Mouse (Mus musculus): ENCODE data around the gene Gramd1b. TPM values are rescaled to one million over a fixed set of nuclear protein-coding genes. Genes with fewer than 3 reads are reported as not detected.
A peak's percentile ranks its signal among the peaks of the same experiment; 100 is the strongest.

Gene Gramd1b
- polyA plus RNA-seq, 2 experiments from 2014 or later = 48.7 to 68.0 TPM

DNA sequence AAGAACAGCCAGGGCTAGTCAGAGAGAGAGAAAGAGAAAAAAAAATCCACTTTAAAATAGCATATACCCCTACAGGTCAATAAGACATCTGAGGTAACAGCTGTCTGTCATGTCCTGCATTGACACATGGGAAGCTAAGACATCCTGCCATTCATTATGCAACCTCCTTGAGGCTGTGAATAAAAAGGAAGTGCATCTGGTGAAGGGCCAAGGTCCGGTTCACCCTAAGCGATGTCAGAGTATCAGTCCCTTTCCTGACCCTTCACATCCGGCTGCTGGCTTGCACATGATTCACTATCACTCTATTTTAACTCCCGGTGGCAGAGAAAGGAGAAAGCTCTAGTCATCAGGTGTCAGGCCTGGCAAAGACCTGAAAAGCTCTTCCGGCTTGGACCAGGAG lies 73.7 kb downstream of the Gramd1b start:
- ATAC-seq = no peak

GRCm38 (mm10) chr9:40456191-40456590 lies 75.0 kb downstream of the Gramd1b start:
- ATAC-seq = no peak

DNA sequence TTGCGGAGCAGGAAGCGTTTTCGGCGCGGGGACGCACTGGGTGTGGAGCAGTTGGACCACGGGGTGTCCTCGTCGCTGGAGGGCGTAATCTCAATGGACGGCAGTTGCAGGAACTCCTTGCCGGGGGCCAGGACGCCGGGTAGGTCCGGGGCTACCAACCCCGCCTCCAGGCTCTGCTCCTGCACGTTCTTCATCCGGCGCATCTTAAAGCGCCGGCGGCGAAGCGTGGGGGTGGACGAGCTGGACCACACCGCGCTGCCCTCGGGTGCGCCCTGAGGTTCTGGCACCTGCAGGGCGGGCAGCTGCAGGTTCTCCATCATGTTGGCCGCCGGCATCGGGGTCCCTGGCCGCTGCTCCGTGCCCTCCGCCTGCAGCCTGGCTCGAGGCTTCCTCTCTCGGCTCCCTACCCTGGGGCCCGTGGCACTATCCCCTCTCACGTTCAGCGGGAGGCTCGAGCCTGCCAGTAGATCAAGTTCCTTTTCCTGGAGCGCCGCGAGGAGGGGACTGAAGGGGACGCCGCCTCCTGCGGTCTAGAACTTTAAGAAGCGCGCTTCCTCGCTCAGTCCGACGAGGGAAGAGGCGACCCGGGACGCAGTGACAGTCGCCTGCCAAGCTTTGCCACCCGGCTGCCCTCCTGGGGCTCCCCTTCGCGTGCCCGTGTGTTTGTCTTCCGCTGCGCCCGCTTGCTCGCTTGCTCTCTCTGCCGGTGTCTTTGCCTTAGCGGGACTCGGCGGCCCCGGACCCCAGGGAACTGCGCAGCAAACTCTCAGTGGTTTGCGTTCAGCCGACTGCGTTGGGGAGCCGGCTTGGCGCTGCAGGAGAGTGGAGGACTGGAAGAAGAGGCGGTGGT lies 75.6 kb downstream of the Gramd1b start:
- peak; percentile 70 for ATAC-seq

GRCm38 (mm10) chr9:40455020-40455335 lies 76.2 kb downstream of the Gramd1b start:
- no peak for ATAC-seq

DNA sequence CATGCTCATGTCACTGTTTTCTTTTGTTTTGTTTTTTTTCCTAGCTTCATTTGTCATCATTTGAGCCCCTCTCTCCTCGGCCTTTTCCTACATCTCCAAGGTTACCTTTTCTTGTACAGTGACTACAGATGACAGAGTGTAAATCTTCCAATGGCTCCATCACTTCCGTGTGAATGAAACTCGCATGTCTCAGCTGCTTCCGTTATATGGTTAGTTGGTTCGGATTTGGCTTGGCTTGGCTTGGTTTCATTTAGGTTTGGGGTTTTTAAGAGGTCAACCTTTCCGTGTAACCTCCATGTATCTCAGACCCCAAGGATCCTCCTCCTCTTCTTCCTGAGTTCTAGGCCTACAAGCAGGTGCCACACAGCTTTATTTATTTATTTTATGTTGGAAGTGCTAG lies 77.3 kb downstream of the Gramd1b start:
- ATAC-seq = no peak

DNA sequence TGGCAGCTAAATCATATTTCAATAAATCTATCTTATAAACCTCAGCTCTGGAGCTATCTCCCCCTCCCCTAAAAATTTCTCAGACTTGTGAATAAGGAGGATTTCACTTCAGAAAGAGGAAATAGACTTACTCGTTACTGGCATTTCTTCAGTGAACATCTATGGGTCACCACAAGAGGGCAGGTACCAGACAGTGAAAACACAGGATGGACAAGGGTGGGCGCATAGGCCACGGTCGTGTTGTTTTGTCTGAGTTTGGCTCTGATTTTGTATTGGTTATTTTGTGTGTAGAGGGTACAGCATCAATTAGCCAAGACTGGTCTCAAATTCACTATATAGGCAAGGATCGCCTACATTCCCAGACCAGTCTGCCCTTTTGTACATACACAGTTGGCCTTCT lies 79.0 kb downstream of the Gramd1b start:
- no peak for ATAC-seq

- no peak for ATAC-seq
Measured at GRCm38 (mm10) chr9:40450776-40451175, 80.4 kb downstream of the Gramd1b start.

DNA sequence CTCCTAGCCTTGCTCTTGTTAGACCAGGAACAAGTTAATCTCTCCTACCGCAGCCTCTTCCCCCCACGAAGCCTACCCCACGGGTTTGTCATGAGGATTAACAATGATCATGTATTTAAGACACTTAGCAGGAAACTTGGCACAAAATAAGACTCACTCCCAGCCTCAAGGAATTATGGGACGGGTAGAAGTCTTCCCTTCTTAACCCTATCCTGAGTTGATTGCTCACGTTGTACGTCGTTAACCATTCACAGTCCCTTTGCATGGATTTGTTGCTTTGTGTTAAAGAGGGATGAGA lies 80.8 kb downstream of the Gramd1b start:
- ATAC-seq = no peak

DNA sequence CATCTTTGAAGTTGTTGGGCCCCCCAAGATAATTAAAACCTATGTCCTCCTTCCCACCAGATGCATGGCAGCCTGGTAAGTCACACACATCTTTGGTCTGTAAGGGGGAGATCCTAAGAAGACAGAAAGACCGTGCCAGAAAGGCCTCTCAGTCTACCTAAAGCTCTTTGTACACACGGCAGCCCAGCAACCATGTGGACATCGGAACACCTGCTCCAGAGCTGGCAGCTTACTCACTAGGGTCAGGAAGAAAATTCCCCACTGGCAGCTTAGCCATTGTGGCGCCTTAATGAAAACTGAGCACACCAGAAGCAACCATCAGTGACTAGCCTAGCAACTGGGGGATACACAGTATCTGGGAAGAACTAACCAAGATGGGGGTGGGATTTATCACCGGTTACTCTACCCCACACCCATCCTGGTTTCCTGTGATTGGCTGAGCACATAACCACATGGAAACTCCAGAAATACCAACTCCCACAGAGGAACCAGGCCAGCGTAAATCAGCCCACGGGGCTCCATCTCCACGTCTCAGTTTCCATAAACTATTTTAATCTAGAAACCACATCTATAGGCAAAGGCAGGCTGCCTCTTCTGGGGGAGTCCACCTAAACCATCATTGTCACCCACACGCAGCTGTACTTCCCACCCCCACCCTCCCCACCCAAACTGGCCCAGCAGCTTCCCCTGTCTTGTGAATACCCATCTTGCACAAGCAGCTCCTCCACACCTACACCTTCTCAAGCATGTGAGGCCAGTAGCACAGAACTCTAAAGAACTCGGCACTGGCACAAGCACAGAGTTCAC lies 81.4 kb downstream of the Gramd1b start:
- ATAC-seq = peak; percentile 51

GRCm38 (mm10) chr9:40448646-40449243 lies 82.4 kb downstream of the Gramd1b start:
- ATAC-seq = peak; percentile 54

GRCm38 (mm10) chr9:40447265-40447664 lies 83.9 kb downstream of the Gramd1b start:
- ATAC-seq = no peak

DNA sequence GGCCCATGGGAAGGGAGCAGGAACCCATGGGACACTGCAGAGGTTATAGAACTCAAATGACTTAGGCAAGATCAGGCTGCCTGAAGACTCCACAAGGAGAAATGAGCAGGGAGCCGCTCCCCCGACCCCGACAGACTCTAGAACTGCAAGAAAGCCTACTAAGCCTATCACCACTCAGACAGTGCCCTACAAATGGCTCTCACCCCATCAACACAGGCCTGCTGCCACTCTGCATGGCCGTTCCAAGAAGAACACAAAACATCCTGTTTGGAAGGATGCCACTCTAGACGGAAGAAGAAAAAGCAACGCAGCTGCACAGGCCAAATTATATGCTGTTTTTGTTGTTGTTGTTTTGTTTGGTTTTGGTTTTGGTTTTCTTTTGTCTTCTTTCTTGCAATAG lies 86.2 kb downstream of the Gramd1b start:
- no peak for ATAC-seq

- ATAC-seq = no peak
Measured at GRCm38 (mm10) chr9:40442784-40443183, 88.4 kb downstream of the Gramd1b start.

GRCm38 (mm10) chr9:40439973-40440687 lies 91.1 kb downstream of the Gramd1b start:
- no peak for ATAC-seq

- ATAC-seq = no peak
Measured at GRCm38 (mm10) chr9:40438731-40439526, 92.3 kb downstream of the Gramd1b start.

- ATAC-seq = no peak
Measured at GRCm38 (mm10) chr9:40437891-40438290, 93.3 kb downstream of the Gramd1b start.

GRCm38 (mm10) chr9:40433286-40433685 lies 97.9 kb downstream of the Gramd1b start:
- no peak for ATAC-seq

GRCm38 (mm10) chr9:40430969-40431368 lies 100.2 kb downstream of the Gramd1b start:
- no peak for ATAC-seq

- ATAC-seq = no peak
Measured at GRCm38 (mm10) chr9:40427663-40428062, 103.5 kb downstream of the Gramd1b start.

DNA sequence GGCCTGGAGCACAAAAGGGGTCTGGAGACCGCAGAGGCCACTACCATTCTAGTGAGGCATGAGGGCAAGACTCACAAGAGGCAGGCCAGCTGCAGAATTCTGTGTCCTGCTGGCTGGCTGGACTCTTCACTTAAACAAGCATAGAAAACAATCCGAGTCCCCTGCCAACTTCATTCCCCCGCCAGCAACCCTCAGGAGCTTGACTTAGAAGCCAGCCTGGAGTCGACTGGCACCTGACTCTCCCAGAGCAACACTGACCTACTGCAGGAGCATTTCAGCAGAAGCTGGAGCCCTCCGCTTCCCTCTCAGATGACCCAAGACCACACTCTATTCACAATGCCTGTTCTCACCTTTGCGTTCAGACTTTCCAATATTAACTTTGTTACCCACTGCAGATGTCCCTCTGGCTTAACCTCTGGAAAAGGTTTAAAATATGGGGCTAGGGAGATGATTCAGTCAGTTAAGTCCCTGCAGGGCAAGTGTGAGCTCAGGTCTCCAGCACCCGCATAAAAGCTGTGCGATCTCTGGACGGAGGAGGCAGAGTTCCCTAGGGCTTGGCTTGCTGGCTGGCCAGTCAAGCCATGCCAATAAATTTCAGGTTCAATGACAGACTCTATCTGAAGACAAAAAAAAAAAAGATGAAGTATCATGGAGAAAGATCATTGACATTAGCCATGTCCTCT lies 104.8 kb downstream of the Gramd1b start:
- ATAC-seq = no peak

GRCm38 (mm10) chr9:40424874-40425273 lies 106.3 kb downstream of the Gramd1b start:
- no peak for ATAC-seq

DNA sequence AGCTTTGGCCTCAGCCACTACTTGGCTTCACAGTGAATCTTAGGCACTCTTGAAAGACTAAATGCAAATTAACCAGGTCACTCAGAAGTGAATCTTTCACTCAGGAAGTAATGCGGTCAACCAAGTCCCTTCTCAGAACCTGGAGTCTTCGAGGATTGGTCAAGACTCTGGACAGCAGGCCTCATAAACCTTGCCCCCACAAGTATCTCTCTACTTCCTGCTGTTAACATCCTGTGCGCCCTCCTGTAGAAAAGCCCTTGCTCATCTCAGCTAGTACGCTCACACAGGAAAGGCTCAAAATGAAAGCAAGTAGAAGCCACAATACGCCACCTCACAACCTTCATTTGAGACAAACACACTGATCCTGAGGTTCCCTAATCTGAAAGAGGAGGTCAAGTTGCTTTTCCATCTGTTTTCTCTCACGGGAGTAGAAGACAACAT lies 107.7 kb downstream of the Gramd1b start:
- ATAC-seq = peak; percentile 90

All from activated CD4-positive, CD25-positive, alpha-beta regulatory T cell, adult 4 months (primary cell).